Mouse (Mus musculus) ES-E14 (cell line): ENCODE data around the gene Abhd14a. TPM values are rescaled to one million over a fixed set of nuclear protein-coding genes. Genes with fewer than 3 reads are reported as not detected.

Experiments used
- DNase-seq: peaks from one replicate; pipeline ENCODE4 v3.0.0-alpha.2; 2013; ENCODE audit warnings: low read depth, low spot score
- H3K27ac ChIP-seq: 2 replicates; pipeline ENCODE4 v1.5.1; 2012; ENCODE audit warnings: low read depth, mild to moderate bottlenecking, low read length, moderate library complexity, mixed read lengths; ENCODE audit not compliant: poor library complexity, insufficient read depth, severe bottlenecking
- H3K36me3 ChIP-seq: 2 replicates; pipeline ENCODE4 v1.6.1; 2012; ENCODE audit warnings: mild to moderate bottlenecking, low read length, moderate library complexity, mixed read lengths; ENCODE audit not compliant: control insufficient read depth, poor library complexity, insufficient read depth, severe bottlenecking
- H3K4me1 ChIP-seq, 2 experiments: fragments of 150-350 bp in 1 of 2; sonication (generic) in 1 of 2; 2 replicates each; pipeline ENCODE4 v1.6.1; 2012; ENCODE audit warnings: low read length in 2 of 2, mild to moderate bottlenecking in 1 of 2, mixed read lengths in 1 of 2; ENCODE audit not compliant: control insufficient read depth in 2 of 2, insufficient read depth in 2 of 2, poor library complexity in 1 of 2
- H3K4me3 ChIP-seq, 2 experiments: fragments of 150-350 bp in 1 of 2; sonication (generic) in 1 of 2; 2 replicates each; pipeline ENCODE4 v1.5.1; 2012; ENCODE audit warnings: low read length in 2 of 2, low read depth in 1 of 2, mild to moderate bottlenecking in 1 of 2, mixed read lengths in 1 of 2; ENCODE audit not compliant: insufficient read depth in 1 of 2, poor library complexity in 1 of 2, severe bottlenecking in 1 of 2
- H3K9ac ChIP-seq: 2 replicates; pipeline ENCODE4 v1.6.1; 2012; ENCODE audit warnings: low read depth, mild to moderate bottlenecking, low read length, mixed read lengths; ENCODE audit not compliant: poor library complexity, insufficient read depth, severe bottlenecking
- H3K9me3 ChIP-seq: fragments of 150-350 bp; sonication (generic); 2 replicates; pipeline ENCODE4 v1.6.1; 2012; ENCODE audit warnings: low read depth, mild to moderate bottlenecking, low read length; ENCODE audit not compliant: control insufficient read depth, insufficient read depth
- CHD2 ChIP-seq: IDR thresholded peaks from 2 replicates; pipeline ENCODE4 v1.6.1; 2014; ENCODE audit warnings: mild to moderate bottlenecking, low read depth, low read length, inconsistent platforms
- HCFC1 ChIP-seq: IDR thresholded peaks from 2 replicates; pipeline ENCODE4 v1.6.1; 2012; ENCODE audit warnings: low read length, inconsistent platforms, borderline replicate concordance; ENCODE audit not compliant: insufficient read depth
- MAFK ChIP-seq: IDR thresholded peaks from 2 replicates; pipeline ENCODE4 v1.6.1; 2014; ENCODE audit warnings: mild to moderate bottlenecking, low read depth, low read length, inconsistent platforms; ENCODE audit not compliant: insufficient read depth
- ZC3H11A ChIP-seq: IDR thresholded peaks from 2 replicates; pipeline ENCODE4 v1.6.1; 2012; ENCODE audit warnings: low read depth, mild to moderate bottlenecking, inconsistent platforms, low read length, borderline replicate concordance
- ZNF384 ChIP-seq: IDR thresholded peaks from 2 replicates; pipeline ENCODE4 v1.6.1; 2012; ENCODE audit warnings: low read depth, low read length, inconsistent platforms
- in situ Hi-C, 2 experiments: fragments of 600-800 bp; cut with MboI; formaldehyde crosslinking; loops; one replicate each; pipeline ENCODE4 v1.15.1; 2025; ENCODE audit warnings: low sequenced_read_pairs in 2 of 2, inconsistent platforms in 1 of 2; ENCODE audit not compliant: unreplicated experiment in 2 of 2
- total RNA-seq: library from RNA; depleted of rRNA; stranded (reverse); fragments of 300-350 nt; gene quantifications from 2 replicates; pipeline ENCODE4 v1.2.3, GENCODE M21; 2012

The Abhd14a gene
- total RNA-seq, 1 experiment, result 23.0 TPM

GRCm38 (mm10) chr9:106464751-106465541 lies 17.5 kb upstream of the Abhd14a start:
- TF ChIP-seq ZC3H11A (no peak), CHD2 (no peak), MAFK (no peak), ZNF384 (no peak), HCFC1 (no peak; the same call in 1 of the 2 replicates)
- H3K27ac ChIP-seq, result no peak overlapping the region
- no peak for DNase-seq
- in situ Hi-C loops, result no loop called here
- peak overlapping the region; percentile 81 for H3K9ac ChIP-seq
- H3K4me3 ChIP-seq, result peak overlapping the region; percentile 79 to 83
- H3K9me3 ChIP-seq, result no peaks in the 10 kb centered on the region
- peaks cover 29% of the 10 kb centered on the region for H3K36me3 ChIP-seq
- peaks cover 5 to 38% of the 10 kb centered on the region in 2 experiments; a peak in 3 of 4 replicates for H3K4me1 ChIP-seq

DNA sequence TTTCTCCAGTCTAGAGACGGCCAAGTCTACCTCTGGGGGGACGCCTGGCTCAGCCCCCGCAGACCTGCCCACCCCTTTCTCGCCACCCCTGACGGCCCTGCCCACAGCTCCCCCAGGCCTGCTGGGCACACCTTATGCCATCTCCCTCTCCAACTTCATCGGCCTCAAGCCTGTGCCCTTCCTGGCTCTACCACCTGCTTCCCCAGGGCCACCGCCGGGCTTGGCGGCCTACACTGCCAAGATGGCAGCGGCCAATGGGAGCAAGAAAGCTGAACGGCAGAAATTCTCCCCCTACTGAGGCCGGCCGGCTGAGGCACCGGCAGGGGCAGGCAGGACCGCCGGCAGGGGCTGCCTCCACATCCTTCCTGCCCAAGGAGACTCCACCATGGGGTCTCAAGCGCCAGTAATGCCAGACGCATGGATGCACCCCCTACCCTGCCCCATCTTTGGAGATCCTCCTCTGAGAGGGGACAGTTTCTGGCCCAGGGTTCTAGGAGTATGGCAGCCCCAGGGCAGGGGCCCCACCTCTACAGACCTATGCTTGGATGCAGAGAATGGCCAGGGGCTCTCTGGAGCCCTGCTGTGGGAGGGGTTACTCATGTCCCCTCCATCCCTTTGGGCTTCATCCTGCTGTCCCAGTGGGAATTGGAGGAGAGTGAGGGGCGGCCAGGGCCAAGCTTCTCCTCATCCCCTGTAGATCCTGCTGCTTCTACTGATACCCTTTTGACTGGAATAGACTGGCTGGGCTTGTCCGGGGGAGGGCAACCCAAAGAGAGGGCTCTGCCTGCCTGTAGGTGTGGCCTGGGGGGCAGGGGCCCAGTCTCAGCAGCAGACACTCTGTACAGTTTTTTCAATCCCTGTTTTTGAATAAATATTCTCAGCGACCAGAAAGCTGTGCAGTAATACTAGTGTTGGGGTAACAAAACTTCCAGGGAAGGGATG lies 15.9 kb upstream of the Abhd14a start:
- Histone ChIP-seq H3K4me3 (peak overlapping the region; percentile 21 to 45; a peak in 2 of 4 replicates), H3K4me1 (peaks cover 5 to 36% of the 10 kb centered on the region in 2 experiments; a peak in 3 of 4 replicates), H3K9me3 (no peaks in the 10 kb centered on the region), H3K9ac (peak overlapping the region; percentile 12; the same call in 1 of the 2 replicates), H3K27ac (no peak overlapping the region), H3K36me3 (peaks cover 30% of the 10 kb centered on the region)
- DNase-seq, result no peak
- TF ChIP-seq HCFC1 (no peak), ZC3H11A (no peak), CHD2 (no peak), ZNF384 (no peak), MAFK (no peak)
- in situ Hi-C loops, result no loop called here

DNA sequence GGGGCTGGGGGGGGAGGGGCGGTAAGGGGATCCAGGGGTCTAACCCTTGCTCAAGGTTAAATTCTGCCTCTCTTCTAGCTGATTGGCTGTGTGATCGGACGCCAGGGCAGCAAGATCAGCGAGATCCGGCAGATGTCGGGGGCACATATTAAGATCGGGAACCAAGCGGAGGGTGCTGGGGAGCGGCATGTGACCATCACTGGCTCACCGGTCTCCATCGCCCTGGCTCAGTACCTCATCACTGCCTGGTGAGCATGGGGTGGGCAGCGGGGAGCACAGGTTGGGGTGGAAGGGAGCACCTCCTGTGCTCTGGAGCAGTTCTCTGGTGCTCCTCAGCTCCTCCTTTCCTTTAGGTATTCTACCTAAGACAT lies 14.9 kb upstream of the Abhd14a start:
- Histone ChIP-seq H3K4me1 (peaks cover 6 to 44% of the 10 kb centered on the region in 2 experiments; a peak in 3 of 4 replicates), H3K9me3 (no peaks in the 10 kb centered on the region), H3K36me3 (peaks cover 30% of the 10 kb centered on the region), H3K27ac (no peak overlapping the region), H3K4me3 (no peak overlapping the region), H3K9ac (no peak overlapping the region)
- TF ChIP-seq HCFC1, result no peak
- TF ChIP-seq MAFK, result no peak
- TF ChIP-seq ZNF384, result no peak
- no peak for TF ChIP-seq CHD2
- TF ChIP-seq ZC3H11A, result no peak
- DNase-seq, result no peak
- in situ Hi-C loops, result no loop called here

GRCm38 (mm10) chr9:106461641-106462429 lies 14.4 kb upstream of the Abhd14a start:
- in situ Hi-C loops, result no loop called here
- Histone ChIP-seq H3K4me3 (no peak overlapping the region), H3K4me1 (peaks cover 11 to 50% of the 10 kb centered on the region in 2 experiments; a peak in 3 of 4 replicates), H3K27ac (no peak overlapping the region), H3K9me3 (no peaks in the 10 kb centered on the region), H3K36me3 (peaks cover 30% of the 10 kb centered on the region), H3K9ac (no peak overlapping the region)
- no peak for DNase-seq
- TF ChIP-seq ZNF384 (no peak), MAFK (no peak)
